Mouse (Mus musculus): ENCODE results near the gene Aldh1a1. TPM values are rescaled to one million over a fixed set of nuclear protein-coding genes. Genes with fewer than 3 reads are reported as not detected.
"Not testable (repeated sequence)": the region's sequence is repeated elsewhere in the genome, so short reads cannot be mapped to it uniquely, and the experiment has no call there.

Gene Aldh1a1
- total and polyA plus RNA-seq, 2 experiments from 2014 or later: 2.7 to 5.3 TPM

DNA sequence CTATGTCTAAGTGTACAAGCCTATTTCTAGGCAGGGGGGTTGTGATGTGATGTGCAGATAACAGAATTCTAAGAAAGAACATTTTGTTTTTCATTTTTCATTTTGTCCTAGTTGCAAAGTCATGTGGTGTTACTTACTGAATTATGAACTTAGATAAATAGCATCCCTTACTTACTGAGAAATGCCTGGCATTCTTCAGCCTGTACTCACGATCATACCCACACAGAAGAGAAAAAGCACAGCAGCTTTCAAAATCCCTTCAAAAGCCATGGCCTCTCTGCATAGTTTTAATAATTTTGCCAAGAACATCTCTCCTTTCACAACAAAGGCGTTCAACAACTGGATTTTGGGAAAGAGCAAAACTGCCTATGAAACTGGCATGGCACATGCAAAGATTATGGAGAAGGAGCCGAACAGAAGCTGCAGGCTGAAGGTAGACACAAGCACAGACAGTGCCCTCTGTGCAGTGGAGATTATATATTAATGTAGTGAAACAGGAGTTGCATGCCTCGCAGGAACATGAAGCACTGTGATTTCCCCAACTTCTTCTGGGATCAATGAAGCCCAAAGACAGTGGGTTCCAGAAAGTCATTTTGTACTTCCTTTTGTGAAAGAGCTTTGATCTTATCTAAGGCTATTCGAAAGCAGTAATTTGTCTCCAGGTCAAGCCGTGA lies 21.3 kb downstream of the Aldh1a1 start:
- 62% methylated on average over 6 of the region's 6 CpGs for WGBS
- ATAC-seq (ENCODE audit: insufficient read depth, low read depth) (no peak), DNase-seq (ENCODE audit: low spot score) (no peak)
- Histone ChIP-seq H3K36me3 (replicated peaks; ENCODE audit: control insufficient read depth, insufficient read depth, low read length) (no peaks in the 10 kb centered on the region), H3K4me2 (ENCODE audit: low read depth, low read length) (no peak overlapping the region), H3K27ac (ENCODE audit: low read depth) (no peak overlapping the region), H3K27me3 (ENCODE audit: control insufficient read depth, insufficient read depth, low read length) (no peaks in the 10 kb centered on the region), H3K9me3 (replicated peaks; ENCODE audit: control insufficient read depth, low read length) (no peaks in the 10 kb centered on the region), H3K4me3 (ENCODE audit: low read depth, low read length) (no peak overlapping the region), H3K9ac (replicated peaks; ENCODE audit: low read depth, low read length) (no peak overlapping the region), H3K4me1 (ENCODE audit: control insufficient read depth, insufficient read depth) (no peaks in the 10 kb centered on the region)
- TF ChIP-seq EP300 (IDR thresholded peaks at IDR 0.05; ENCODE audit: low read depth) (no peak), CTCF (IDR thresholded peaks at IDR 0.05; ENCODE audit: low read depth) (no peak)

DNA sequence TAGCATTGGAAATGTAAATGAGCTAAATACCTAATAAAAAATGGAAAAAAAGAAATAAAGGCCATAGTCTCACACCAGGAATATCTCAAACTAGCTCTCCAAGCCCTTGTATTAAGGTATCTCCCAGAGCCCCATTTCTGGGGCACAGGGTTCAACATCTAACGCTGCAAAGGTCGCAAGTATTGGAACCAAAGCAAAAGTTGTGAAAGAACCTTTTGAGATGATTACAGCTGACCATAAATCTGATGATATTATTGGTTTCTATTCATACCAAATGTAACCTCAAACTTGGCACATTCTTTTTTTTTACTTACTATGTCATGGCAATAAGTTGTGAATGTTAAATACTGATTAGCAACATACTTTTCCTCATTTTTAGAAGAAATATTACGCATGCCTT lies 24.0 kb downstream of the Aldh1a1 start:
- Histone ChIP-seq H3K4me1 (ENCODE audit: control insufficient read depth, insufficient read depth) (no peaks in the 10 kb centered on the region), H3K4me2 (ENCODE audit: low read depth, low read length) (no peak overlapping the region), H3K27me3 (ENCODE audit: control insufficient read depth, insufficient read depth, low read length) (no peaks in the 10 kb centered on the region), H3K9me3 (replicated peaks; ENCODE audit: control insufficient read depth, low read length) (no peaks in the 10 kb centered on the region), H3K9ac (replicated peaks; ENCODE audit: low read depth, low read length) (no peak overlapping the region), H3K27ac (ENCODE audit: low read depth) (no peak overlapping the region), H3K4me3 (ENCODE audit: low read depth, low read length) (no peak overlapping the region), H3K36me3 (replicated peaks; ENCODE audit: control insufficient read depth, insufficient read depth, low read length) (no peaks in the 10 kb centered on the region)
- DNase-seq (ENCODE audit: low spot score): no peak
- WGBS: 82% methylated on average over 3 of the region's 3 CpGs
- TF ChIP-seq EP300 (IDR thresholded peaks at IDR 0.05; ENCODE audit: low read depth): no peak
- TF ChIP-seq CTCF (IDR thresholded peaks at IDR 0.05; ENCODE audit: low read depth): no peak
- no peak for ATAC-seq (ENCODE audit: insufficient read depth, low read depth)

DNA sequence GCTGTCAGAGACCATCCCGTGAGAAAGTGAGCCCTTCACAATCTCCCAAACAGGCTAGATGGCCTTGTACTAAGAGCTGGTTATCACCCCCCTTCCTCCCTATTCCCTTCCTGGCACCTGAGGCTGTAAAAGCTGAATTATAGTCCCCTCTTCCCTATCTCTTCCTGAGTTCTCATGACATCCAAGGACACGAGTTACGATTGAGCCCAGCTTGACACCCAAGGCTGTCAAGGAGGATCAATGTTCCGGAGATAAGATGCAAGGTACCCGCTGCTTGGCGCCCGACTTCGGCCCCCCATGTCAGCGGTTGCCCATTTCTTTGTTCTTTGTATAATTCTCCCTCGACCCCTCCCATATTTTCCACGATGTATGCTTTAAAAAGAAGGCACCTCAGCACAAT lies 36.6 kb downstream of the Aldh1a1 start:
- H3K9ac ChIP-seq (replicated peaks; ENCODE audit: low read depth, low read length); DNase-seq (ENCODE audit: low spot score); H3K4me3 ChIP-seq (ENCODE audit: low read depth, low read length); H3K27ac ChIP-seq (ENCODE audit: low read depth); H3K27me3 ChIP-seq (ENCODE audit: control insufficient read depth, insufficient read depth, low read length); H3K4me1 ChIP-seq (ENCODE audit: control insufficient read depth, insufficient read depth); ATAC-seq (ENCODE audit: insufficient read depth, low read depth); H3K36me3 ChIP-seq (replicated peaks; ENCODE audit: control insufficient read depth, insufficient read depth, low read length); H3K4me2 ChIP-seq (ENCODE audit: low read depth, low read length); H3K9me3 ChIP-seq (replicated peaks; ENCODE audit: control insufficient read depth, low read length): not testable (repeated sequence)
- WGBS: 81% methylated on average over 11 of the region's 11 CpGs

DNA sequence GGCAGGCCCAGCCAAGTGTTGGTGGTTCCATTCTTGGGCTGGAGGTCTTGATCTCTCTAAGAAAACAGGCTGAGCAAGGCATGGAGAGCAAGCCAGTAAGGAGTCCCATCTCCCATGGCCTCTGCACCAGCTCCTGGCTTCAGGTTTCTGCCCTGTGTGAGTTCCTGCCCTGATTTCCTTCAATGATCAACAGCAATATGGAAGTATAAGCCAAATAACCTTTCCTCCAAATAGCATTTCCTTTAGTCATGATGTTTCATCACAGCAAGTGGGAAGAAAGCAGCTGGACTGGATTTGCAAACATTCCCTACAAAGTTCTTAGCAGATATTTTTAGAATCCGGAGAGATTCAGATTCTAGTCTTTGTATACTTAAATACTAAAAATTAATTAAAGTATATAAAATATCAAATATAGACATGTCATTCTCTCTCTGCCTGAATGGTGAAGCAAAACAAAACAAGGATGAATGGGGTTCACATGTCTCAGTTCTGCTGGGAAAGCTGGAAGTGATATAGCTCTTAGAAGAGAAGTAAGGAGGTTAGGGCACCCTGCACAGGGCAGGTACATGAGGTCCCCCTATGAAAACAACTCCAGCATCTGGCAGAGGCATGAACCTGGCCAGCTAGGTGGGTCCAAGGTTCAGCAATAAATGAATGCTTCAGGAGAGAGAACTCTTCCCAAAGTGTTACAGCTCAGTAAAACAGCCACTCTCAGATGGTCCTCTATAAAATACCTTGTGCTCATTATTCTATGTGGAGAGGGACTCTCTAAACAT lies 37.6 kb downstream of the Aldh1a1 start:
- no peaks in the 10 kb centered on the region for H3K27me3 ChIP-seq (ENCODE audit: control insufficient read depth, insufficient read depth, low read length)
- H3K4me1 ChIP-seq (ENCODE audit: control insufficient read depth, insufficient read depth): no peaks in the 10 kb centered on the region

DNA sequence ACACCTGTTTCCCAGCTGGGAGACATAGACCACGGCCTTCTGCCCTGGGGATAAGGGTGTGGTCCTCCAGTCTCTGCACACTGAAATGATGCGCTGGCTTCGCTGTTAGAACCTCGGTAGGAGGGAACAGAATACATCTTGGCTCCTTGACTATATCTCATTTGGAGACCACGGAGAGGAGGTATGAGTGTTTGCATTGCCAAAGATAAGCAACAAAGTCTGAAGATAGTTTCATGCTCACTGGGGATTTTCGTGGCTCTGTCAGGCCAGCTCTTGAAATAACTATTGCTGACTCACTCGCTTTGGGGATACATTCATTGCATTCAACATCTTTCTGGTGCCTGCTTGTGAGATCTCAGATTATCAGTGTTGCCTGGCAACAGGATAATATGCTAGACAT lies 44.0 kb downstream of the Aldh1a1 start:
- no peak for TF ChIP-seq EP300 (IDR thresholded peaks at IDR 0.05; ENCODE audit: low read depth)
- TF ChIP-seq CTCF (IDR thresholded peaks at IDR 0.05; ENCODE audit: low read depth): no peak
- H3K9ac ChIP-seq (replicated peaks; ENCODE audit: low read depth, low read length): no peak overlapping the region
- 40% methylated on average over 7 of the region's 7 CpGs for WGBS
- no peaks in the 10 kb centered on the region for H3K36me3 ChIP-seq (replicated peaks; ENCODE audit: control insufficient read depth, insufficient read depth, low read length)
- ATAC-seq (ENCODE audit: insufficient read depth, low read depth) (no peak), DNase-seq (ENCODE audit: low spot score) (no peak)
- no peak overlapping the region for H3K27ac ChIP-seq (ENCODE audit: low read depth)
- no peaks in the 10 kb centered on the region for H3K4me1 ChIP-seq (ENCODE audit: control insufficient read depth, insufficient read depth)
- no peaks in the 10 kb centered on the region for H3K27me3 ChIP-seq (ENCODE audit: control insufficient read depth, insufficient read depth, low read length)
- H3K4me3 ChIP-seq (ENCODE audit: low read depth, low read length): no peak overlapping the region
- no peaks in the 10 kb centered on the region for H3K9me3 ChIP-seq (replicated peaks; ENCODE audit: control insufficient read depth, low read length)
- no peak overlapping the region for H3K4me2 ChIP-seq (ENCODE audit: low read depth, low read length)

More for the DNA sequence above, 37.6 kb downstream of the Aldh1a1 start:
- H3K27ac ChIP-seq (ENCODE audit: low read depth): no peak overlapping the region
- H3K9me3 ChIP-seq (replicated peaks; ENCODE audit: control insufficient read depth, low read length): no peaks in the 10 kb centered on the region
- no peak for TF ChIP-seq CTCF (IDR thresholded peaks at IDR 0.05; ENCODE audit: low read depth)
- DNase-seq (ENCODE audit: low spot score): no peak
- H3K9ac ChIP-seq (replicated peaks; ENCODE audit: low read depth, low read length): no peak overlapping the region
- H3K4me2 ChIP-seq (ENCODE audit: low read depth, low read length): no peak overlapping the region
- WGBS: 54% methylated on average over 1 of the region's 1 CpGs
- no peak for ATAC-seq (ENCODE audit: insufficient read depth, low read depth)
- H3K4me3 ChIP-seq (ENCODE audit: low read depth, low read length): no peak overlapping the region
- H3K36me3 ChIP-seq (replicated peaks; ENCODE audit: control insufficient read depth, insufficient read depth, low read length): no peaks in the 10 kb centered on the region
